Mouse (Mus musculus): ENCODE results near the gene Klhl10. TPM values are rescaled to one million over a fixed set of nuclear protein-coding genes. Genes with fewer than 3 reads are reported as not detected.
A peak's percentile ranks its signal among the peaks of the same experiment; 100 is the strongest.

Gene Klhl10
- polyA plus RNA-seq, 1 experiment, result 0.12 TPM

DNA sequence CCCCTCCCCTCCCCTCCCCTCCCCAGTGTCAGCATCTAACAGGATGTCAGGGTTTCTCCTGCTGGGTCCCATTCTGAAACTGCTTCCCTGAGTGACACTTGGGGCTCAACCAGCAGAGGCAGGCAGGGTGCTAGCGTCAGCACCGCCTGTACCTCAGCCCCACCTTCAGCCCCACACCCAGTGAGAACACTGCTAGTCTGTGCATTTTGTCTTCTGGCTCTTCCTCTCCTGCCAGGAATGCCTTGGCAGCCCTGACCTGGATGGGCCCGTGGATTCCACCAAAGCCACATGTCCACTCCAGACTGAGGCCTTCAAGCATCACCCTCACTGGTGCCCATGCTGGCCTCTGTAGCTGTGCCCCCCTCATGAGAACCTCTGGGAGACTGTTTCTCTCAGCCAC, 32.0 kb upstream of the Klhl10 start:
- Histone ChIP-seq H3K27me3 (ENCODE audit: control insufficient read depth, insufficient read depth, insufficient read length) (no peaks in the 10 kb centered on the region), H3K79me2 (ENCODE audit: control insufficient read depth, insufficient read depth) (peaks cover 49% of the 10 kb centered on the region), H3K4me3 (ENCODE audit: insufficient read depth, poor library complexity, severe bottlenecking) (no peak overlapping the region), H3K36me3 (ENCODE audit: control insufficient read depth, insufficient read depth) (peaks cover 55% of the 10 kb centered on the region), H3ac (ENCODE audit: control insufficient read depth, insufficient read length, low read depth) (no peak overlapping the region), H3K79me3 (ENCODE audit: low read depth) (peaks cover 25% of the 10 kb centered on the region)
- TF ChIP-seq MAX (IDR thresholded peaks at IDR 0.05) (no peak), CTCF (IDR thresholded peaks at IDR 0.05; ENCODE audit: control insufficient read depth, insufficient read depth, insufficient read length) (no peak), MYOG (IDR thresholded peaks at IDR 0.05; ENCODE audit: control insufficient read depth, extremely low read depth, insufficient read length) (no peak), USF1 (IDR thresholded peaks at IDR 0.05; ENCODE audit: low read depth) (no peak), CEBPB (IDR thresholded peaks at IDR 0.05; ENCODE audit: low read depth) (no peak), FOSL1 (IDR thresholded peaks at IDR 0.05; ENCODE audit: insufficient read depth, low read length, poor library complexity, severe bottlenecking) (no peak), MYOD1 (IDR thresholded peaks at IDR 0.05; ENCODE audit: control insufficient read depth, insufficient read length, low read depth) (no peak)

GRCm38 (mm10) chr11:100411736-100412135, 30.0 kb upstream of the Klhl10 start:
- Histone ChIP-seq H3K4me3 (ENCODE audit: insufficient read depth, poor library complexity, severe bottlenecking) (peak overlapping the region; percentile 88), H3ac (ENCODE audit: control insufficient read depth, insufficient read length, low read depth) (peak overlapping the region; percentile 61), H3K79me3 (ENCODE audit: low read depth) (peaks cover 35% of the 10 kb centered on the region), H3K27me3 (ENCODE audit: control insufficient read depth, insufficient read depth, insufficient read length) (no peaks in the 10 kb centered on the region), H3K79me2 (ENCODE audit: control insufficient read depth, insufficient read depth) (peaks cover 61% of the 10 kb centered on the region), H3K36me3 (ENCODE audit: control insufficient read depth, insufficient read depth) (peaks cover 55% of the 10 kb centered on the region)
- TF ChIP-seq CTCF (IDR thresholded peaks at IDR 0.05; ENCODE audit: control insufficient read depth, insufficient read depth, insufficient read length) (no peak), MYOG (IDR thresholded peaks at IDR 0.05; ENCODE audit: control insufficient read depth, extremely low read depth, insufficient read length) (no peak), MYOD1 (IDR thresholded peaks at IDR 0.05; ENCODE audit: control insufficient read depth, insufficient read length, low read depth) (no peak), FOSL1 (IDR thresholded peaks at IDR 0.05; ENCODE audit: insufficient read depth, low read length, poor library complexity, severe bottlenecking) (no peak), USF1 (IDR thresholded peaks at IDR 0.05; ENCODE audit: low read depth) (no peak)

GRCm38 (mm10) chr11:100413541-100413940, 28.2 kb upstream of the Klhl10 start:
- Histone ChIP-seq H3K79me3 (ENCODE audit: low read depth) (peaks cover 53% of the 10 kb centered on the region), H3K36me3 (ENCODE audit: control insufficient read depth, insufficient read depth) (peaks cover 49% of the 10 kb centered on the region), H3K79me2 (ENCODE audit: control insufficient read depth, insufficient read depth) (peaks cover 79% of the 10 kb centered on the region), H3K4me3 (ENCODE audit: insufficient read depth, poor library complexity, severe bottlenecking) (peak overlapping the region; percentile 88), H3ac (ENCODE audit: control insufficient read depth, insufficient read length, low read depth) (peak overlapping the region; percentile 85), H3K27me3 (ENCODE audit: control insufficient read depth, insufficient read depth, insufficient read length) (no peaks in the 10 kb centered on the region)
- TF ChIP-seq MYOD1 (IDR thresholded peaks at IDR 0.05; ENCODE audit: control insufficient read depth, insufficient read length, low read depth) (no peak), CEBPB (IDR thresholded peaks at IDR 0.05; ENCODE audit: low read depth) (no peak), MYOG (IDR thresholded peaks at IDR 0.05; ENCODE audit: control insufficient read depth, extremely low read depth, insufficient read length) (no peak), MAX (IDR thresholded peaks at IDR 0.05) (no peak), USF1 (IDR thresholded peaks at IDR 0.05; ENCODE audit: low read depth) (no peak), FOSL1 (IDR thresholded peaks at IDR 0.05; ENCODE audit: insufficient read depth, low read length, poor library complexity, severe bottlenecking) (no peak), CTCF (IDR thresholded peaks at IDR 0.05; ENCODE audit: control insufficient read depth, insufficient read depth, insufficient read length) (no peak)

DNA sequence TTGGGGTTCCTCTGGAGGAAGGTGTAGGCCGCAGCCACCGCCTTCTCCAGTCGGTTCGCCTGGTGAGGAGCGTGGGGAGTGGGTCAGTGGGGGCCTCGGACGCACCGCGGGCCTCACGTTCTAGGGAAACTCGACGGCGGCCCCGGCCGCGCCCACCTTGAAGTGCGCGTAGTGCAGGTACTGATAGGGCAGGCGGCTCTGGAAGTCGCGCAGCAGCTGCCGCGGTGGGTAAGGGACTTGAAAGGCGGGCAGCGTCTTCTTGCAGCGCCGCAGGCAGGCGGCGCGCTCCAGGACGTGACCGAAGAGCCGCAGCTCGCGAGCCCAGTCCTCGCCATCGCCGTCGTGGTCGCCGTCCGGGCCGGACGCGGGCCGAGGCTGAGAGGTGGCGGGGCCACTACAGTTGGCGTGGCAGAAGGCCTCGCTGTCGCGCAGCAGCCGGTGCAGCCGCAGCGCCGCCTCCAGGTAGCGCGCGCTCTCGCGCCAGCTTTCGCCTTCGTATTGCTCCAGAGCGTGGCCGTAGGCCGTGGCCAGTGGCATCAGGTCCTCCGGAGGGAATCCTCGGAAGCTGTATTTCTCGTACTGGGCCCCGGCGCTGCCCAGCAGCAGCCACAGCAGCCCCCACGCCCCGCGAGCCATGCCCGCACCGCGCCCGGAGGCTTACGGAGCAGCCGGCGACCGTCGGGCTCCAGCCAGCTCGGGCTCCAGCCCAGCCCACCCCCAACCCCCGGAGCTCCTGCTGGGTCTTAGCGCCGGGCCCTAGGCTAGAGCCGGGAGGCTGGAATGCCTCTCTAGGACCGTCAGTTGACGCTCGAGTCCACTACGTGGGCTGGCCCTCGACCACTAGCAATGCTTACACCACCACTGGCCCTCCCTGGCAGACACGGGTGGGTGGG, 27.4 kb upstream of the Klhl10 start, which contains the start of gene P3h4:
P3h4 (minus strand) TSS at position 816 of the 893 bp plus-strand sequence.
- Histone ChIP-seq H3K79me2 (ENCODE audit: control insufficient read depth, insufficient read depth) (peaks cover 86% of the 10 kb centered on the region), H3K4me3 (ENCODE audit: insufficient read depth, poor library complexity, severe bottlenecking) (peak within 1 kb of the TSS; percentile 88), H3ac (ENCODE audit: control insufficient read depth, insufficient read length, low read depth) (peak within 1 kb of the TSS; percentile 94), H3K36me3 (ENCODE audit: control insufficient read depth, insufficient read depth) (peaks cover 48% of the 10 kb centered on the region), H3K27me3 (ENCODE audit: control insufficient read depth, insufficient read depth, insufficient read length) (no peaks in the 10 kb centered on the region), H3K79me3 (ENCODE audit: low read depth) (peaks cover 59% of the 10 kb centered on the region)
- peak; percentile 98 for TF ChIP-seq CTCF (IDR thresholded peaks at IDR 0.05; ENCODE audit: control insufficient read depth, insufficient read depth, insufficient read length)
- no peak for TF ChIP-seq MYOD1 (IDR thresholded peaks at IDR 0.05; ENCODE audit: control insufficient read depth, insufficient read length, low read depth)
- TF ChIP-seq MAX (IDR thresholded peaks at IDR 0.05), result peak; percentile 91
- TF ChIP-seq CEBPB (IDR thresholded peaks at IDR 0.05; ENCODE audit: low read depth), result no peak
- TF ChIP-seq FOSL1 (IDR thresholded peaks at IDR 0.05; ENCODE audit: insufficient read depth, low read length, poor library complexity, severe bottlenecking), result no peak
- no peak for TF ChIP-seq MYOG (IDR thresholded peaks at IDR 0.05; ENCODE audit: control insufficient read depth, extremely low read depth, insufficient read length)
- no peak for TF ChIP-seq USF1 (IDR thresholded peaks at IDR 0.05; ENCODE audit: low read depth)

GRCm38 (mm10) chr11:100414914-100415822, 26.5 kb upstream of the Klhl10 start, which contains the start of gene Fkbp10:
Fkbp10 (plus strand) TSS chr11:100415697.
- Histone ChIP-seq H3ac (ENCODE audit: control insufficient read depth, insufficient read length, low read depth) (peak within 1 kb of the TSS; percentile 94), H3K36me3 (ENCODE audit: control insufficient read depth, insufficient read depth) (peaks cover 46% of the 10 kb centered on the region), H3K79me3 (ENCODE audit: low read depth) (peaks cover 63% of the 10 kb centered on the region), H3K4me3 (ENCODE audit: insufficient read depth, poor library complexity, severe bottlenecking) (peak within 1 kb of the TSS; percentile 88), H3K79me2 (ENCODE audit: control insufficient read depth, insufficient read depth) (peaks cover 88% of the 10 kb centered on the region), H3K27me3 (ENCODE audit: control insufficient read depth, insufficient read depth, insufficient read length) (no peaks in the 10 kb centered on the region)
- TF ChIP-seq MYOD1 (IDR thresholded peaks at IDR 0.05; ENCODE audit: control insufficient read depth, insufficient read length, low read depth), result no peak
- no peak for TF ChIP-seq CEBPB (IDR thresholded peaks at IDR 0.05; ENCODE audit: low read depth)
- TF ChIP-seq MAX (IDR thresholded peaks at IDR 0.05), result peak; percentile 94

All from C2C12 (cell line).